Mouse (Mus musculus): ENCODE results near the gene Pum1. TPM values are rescaled to one million over a fixed set of nuclear protein-coding genes. Genes with fewer than 3 reads are reported as not detected.
"Not testable (repeated sequence)": the region's sequence is repeated elsewhere in the genome, so short reads cannot be mapped to it uniquely, and the experiment has no call there.

The Pum1 gene
- total and polyA plus RNA-seq, 3 experiments: 62.4 to 84.0 (median 73.6) TPM

GRCm38 (mm10) chr4:130668541-130668940 is 5.4 kb downstream of the Pum1 start:
- DNase-seq: no peak

GRCm38 (mm10) chr4:130668991-130669390 is 5.9 kb downstream of the Pum1 start:
- DNase-seq: no peak

- DNase-seq: not testable (repeated sequence)
These were observed 6.9 kb downstream of the Pum1 start for GRCm38 (mm10) chr4:130670023-130670422.

- no peak for DNase-seq
These were observed 8.1 kb downstream of the Pum1 start for GRCm38 (mm10) chr4:130671079-130671845.

- DNase-seq: no peak
These were observed 9.0 kb downstream of the Pum1 start for GRCm38 (mm10) chr4:130672161-130672560.

- no peak for DNase-seq
These were observed 13.6 kb downstream of the Pum1 start for GRCm38 (mm10) chr4:130676746-130677145.

- DNase-seq: no peak
These were observed 15.0 kb downstream of the Pum1 start for GRCm38 (mm10) chr4:130678149-130678548.

GRCm38 (mm10) chr4:130680676-130681075 is 17.6 kb downstream of the Pum1 start:
- no peak for DNase-seq

- DNase-seq: not testable (repeated sequence)
These were observed 19.9 kb downstream of the Pum1 start for GRCm38 (mm10) chr4:130683051-130683450.

GRCm38 (mm10) chr4:130693936-130694335 is 30.8 kb downstream of the Pum1 start:
- DNase-seq: no peak

- DNase-seq: no peak
These were observed 31.9 kb downstream of the Pum1 start for GRCm38 (mm10) chr4:130694982-130695381.

GRCm38 (mm10) chr4:130701061-130701460 is 37.9 kb downstream of the Pum1 start:
- no peak for DNase-seq

- no peak for DNase-seq
These were observed 39.9 kb downstream of the Pum1 start for GRCm38 (mm10) chr4:130702835-130703535.

- no peak for DNase-seq
These were observed 40.5 kb downstream of the Pum1 start for GRCm38 (mm10) chr4:130703601-130704000.

- DNase-seq: no peak
These were observed 41.5 kb downstream of the Pum1 start for GRCm38 (mm10) chr4:130704615-130705014.

- no peak for DNase-seq
These were observed 43.3 kb downstream of the Pum1 start for GRCm38 (mm10) chr4:130706215-130707000.

GRCm38 (mm10) chr4:130711353-130711848 is 48.3 kb downstream of the Pum1 start:
- DNase-seq: no peak

GRCm38 (mm10) chr4:130712341-130712740 is 49.2 kb downstream of the Pum1 start:
- no peak for DNase-seq

- no peak for DNase-seq
These were observed 50.3 kb downstream of the Pum1 start for GRCm38 (mm10) chr4:130713430-130713829.

GRCm38 (mm10) chr4:130715126-130715525 is 52.0 kb downstream of the Pum1 start:
- DNase-seq: no peak

GRCm38 (mm10) chr4:130715623-130716022 is 52.5 kb downstream of the Pum1 start:
- no peak for DNase-seq

- no peak for DNase-seq
These were observed 56.2 kb downstream of the Pum1 start for GRCm38 (mm10) chr4:130719348-130719747.

Measured in adrenal gland, adult 2 months (tissue).